Mouse (Mus musculus) spleen, adult 2 months (tissue): Measurements from ENCODE around the gene Rtn4. TPM values are rescaled to one million over a fixed set of nuclear protein-coding genes. Genes with fewer than 3 reads are reported as not detected.

Experiments
- DNase-seq, 2 experiments: peaks; one replicate each; pipeline versions ENCODE4 v3.0.0 to v3.0.0-alpha.2; 2012 to 2021; ENCODE audit warnings: low spot score in 2 of 2, low read depth in 1 of 2
- H3K27ac ChIP-seq: fragments of 200-500 bp; 2 replicates; pipeline ENCODE4 v1.5.1; 2012; ENCODE audit warnings: low read length, inconsistent platforms; ENCODE audit not compliant: insufficient read depth
- H3K27me3 ChIP-seq: fragments of 200-500 bp; 2 replicates; pipeline ENCODE4 v1.6.1; 2012; ENCODE audit warnings: mild to moderate bottlenecking, moderate library complexity, low read length, inconsistent platforms; ENCODE audit not compliant: control insufficient read depth, insufficient read depth
- H3K36me3 ChIP-seq: fragments of 200-500 bp; 2 replicates; pipeline ENCODE4 v1.6.1; 2012; ENCODE audit warnings: mild to moderate bottlenecking, low read length, inconsistent platforms; ENCODE audit not compliant: control insufficient read depth, insufficient read depth
- H3K4me1 ChIP-seq: fragments of 200-500 bp; 2 replicates; pipeline ENCODE4 v1.6.1; 2011; ENCODE audit warnings: inconsistent platforms; ENCODE audit not compliant: control insufficient read depth, insufficient read depth, insufficient read length
- H3K4me3 ChIP-seq: fragments of 200-500 bp; 2 replicates; pipeline ENCODE4 v1.5.1; 2011; ENCODE audit warnings: mild to moderate bottlenecking, inconsistent platforms; ENCODE audit not compliant: insufficient read depth, insufficient read length; ENCODE audit errors: extremely low read depth
- CTCF ChIP-seq: fragments of 200-500 bp; IDR thresholded peaks from 2 replicates; pipeline ENCODE4 v1.5.1; 2011; ENCODE audit warnings: mild to moderate bottlenecking, inconsistent platforms; ENCODE audit not compliant: insufficient read depth, insufficient read length, insufficient replicate concordance; ENCODE audit errors: extremely low read depth
- POLR2A ChIP-seq: fragments of 200-500 bp; IDR thresholded peaks from 2 replicates; pipeline ENCODE4 v1.6.1; 2011; ENCODE audit warnings: low read depth, low read length, inconsistent platforms
- WGBS: fragments of 180-500 bp; shearing (Covaris S2); methylation state at CpG from one replicate; pipeline ENCODE4 v1.1.7; 2018; 5-methylcytosine and 5-hydroxymethylcytosine counted together
- polyA plus RNA-seq: library from polyadenylated mRNA; depleted of rRNA; stranded (reverse); fragments of >200 nt; gene quantifications from 2 replicates; pipeline ENCODE4 v1.2.3, GENCODE M21; 2012; rRNA removed

Rtn4 gene
- polyA plus RNA-seq, 1 experiment, result 41.9 TPM

DNA sequence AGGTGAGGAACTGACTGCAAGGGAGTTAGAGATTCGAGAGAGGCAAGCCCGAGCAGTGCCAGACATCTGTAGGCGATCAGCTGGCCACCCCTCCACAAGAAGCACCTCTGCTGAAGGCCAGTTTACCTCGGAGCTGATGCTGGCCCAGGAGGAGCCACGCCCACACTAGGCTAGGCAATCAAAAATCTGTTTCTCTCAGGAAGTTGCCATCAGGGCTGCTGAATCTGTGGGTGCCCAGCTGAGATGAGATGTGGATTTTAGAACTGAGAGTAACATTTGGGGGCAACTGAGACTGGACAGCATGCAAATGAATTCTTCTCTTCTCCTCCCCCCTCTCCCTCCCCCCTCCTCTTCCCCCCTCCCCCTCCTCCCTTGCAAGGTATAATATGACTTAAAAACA is 94.7 kb downstream of the Rtn4 start:
- peak overlapping the region; percentile 80 for H3K27ac ChIP-seq
- H3K36me3 ChIP-seq, result no peaks in the 10 kb centered on the region
- WGBS, result 29% methylated on average over 5 of the region's 5 CpGs
- no peak for TF ChIP-seq POLR2A
- no peak for TF ChIP-seq CTCF
- H3K27me3 ChIP-seq, result no peaks in the 10 kb centered on the region
- no peak overlapping the region; the same call in 1 of the 2 replicates for H3K4me3 ChIP-seq
- DNase-seq, result peak in 1 of 2 experiments; percentile 35
- peaks cover 6% of the 10 kb centered on the region; the same call in 1 of the 2 replicates for H3K4me1 ChIP-seq

DNA sequence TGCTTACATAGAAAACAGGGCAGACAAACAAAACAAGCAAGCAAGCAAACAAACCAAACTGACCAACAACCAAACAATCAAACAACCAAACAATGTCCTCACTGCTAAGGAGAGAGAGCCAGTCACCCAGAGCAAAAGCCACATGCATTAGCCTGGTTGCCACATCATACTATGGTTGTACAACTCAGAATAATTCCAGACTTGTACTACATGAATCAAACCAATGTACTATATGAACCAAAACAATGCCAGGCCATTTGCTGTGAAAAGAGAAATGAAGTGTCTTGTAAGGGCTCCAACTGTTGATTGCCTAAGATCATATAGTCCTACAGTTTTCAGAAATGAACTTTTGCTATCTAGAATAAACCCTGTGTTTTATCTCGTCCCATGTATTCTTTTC is 95.8 kb downstream of the Rtn4 start:
- H3K27me3 ChIP-seq, result no peaks in the 10 kb centered on the region
- no peak for TF ChIP-seq CTCF
- TF ChIP-seq POLR2A, result no peak
- WGBS, result 88% methylated on average over 1 of the region's 1 CpGs
- H3K4me1 ChIP-seq, result peaks cover 6% of the 10 kb centered on the region; the same call in 1 of the 2 replicates
- H3K36me3 ChIP-seq, result no peaks in the 10 kb centered on the region
- DNase-seq, result no peak
- H3K4me3 ChIP-seq, result no peak overlapping the region
- H3K27ac ChIP-seq, result no peak overlapping the region

DNA sequence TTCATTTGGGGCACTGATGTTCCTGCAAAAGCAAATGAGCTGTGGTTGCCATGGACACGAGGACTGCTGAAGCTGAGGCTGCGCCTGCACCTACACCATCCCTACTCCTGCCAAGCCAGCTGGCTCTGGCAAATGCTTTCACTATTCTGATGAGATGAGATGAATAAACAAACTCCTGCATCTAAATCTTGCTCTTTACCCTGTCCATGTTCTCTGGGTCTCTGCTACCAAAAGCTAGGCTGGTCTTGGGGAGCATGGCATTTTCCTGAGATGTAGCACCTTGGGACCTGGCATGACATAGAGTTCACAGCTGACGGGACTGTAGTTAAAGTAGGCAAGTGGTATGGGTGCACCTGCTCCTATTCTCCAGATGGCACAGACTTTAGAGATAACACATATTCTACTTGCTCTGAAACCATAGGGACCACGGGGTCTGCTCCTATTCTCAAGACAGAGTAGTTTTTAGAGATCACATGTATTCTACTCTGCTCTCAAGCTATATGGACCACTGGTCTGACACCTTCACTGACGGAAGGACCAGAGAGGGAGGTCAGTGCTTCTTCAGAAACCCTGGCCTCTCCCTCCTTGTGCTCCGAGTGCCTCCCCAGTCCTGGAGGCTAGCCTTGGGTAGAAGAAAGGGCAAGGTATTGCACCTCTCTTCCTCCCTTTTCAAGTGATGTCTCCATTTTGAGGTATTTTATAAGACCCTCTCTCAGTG is 96.3 kb downstream of the Rtn4 start:
- H3K4me1 ChIP-seq, result peaks cover 6% of the 10 kb centered on the region; the same call in 1 of the 2 replicates
- WGBS, result 82% methylated on average over 6 of the region's 6 CpGs

DNA sequence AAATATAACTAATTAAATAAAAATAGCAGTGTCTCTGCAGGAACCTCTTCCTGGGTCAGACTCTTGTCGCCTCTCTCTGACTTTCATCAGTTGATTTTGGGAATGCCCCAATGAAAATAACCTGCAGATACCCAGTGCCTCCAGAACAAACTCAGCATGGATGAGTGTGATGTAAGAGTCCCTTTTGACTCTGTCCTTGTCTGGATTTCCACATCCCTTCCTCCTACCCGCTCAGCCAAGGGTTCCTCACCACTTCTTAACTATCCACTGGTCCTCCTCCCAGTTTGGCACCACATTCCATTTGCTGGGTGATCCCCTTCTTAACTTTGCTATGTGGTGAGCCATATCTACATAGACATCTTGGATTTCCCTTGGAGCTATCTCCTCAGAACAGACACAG is 98.0 kb downstream of the Rtn4 start:
- WGBS, result 83% methylated on average over 2 of the region's 2 CpGs
- H3K4me1 ChIP-seq, result peaks cover 6% of the 10 kb centered on the region; the same call in 1 of the 2 replicates

More for the DNA sequence above, 96.3 kb downstream of the Rtn4 start:
- Histone ChIP-seq H3K27me3 (no peaks in the 10 kb centered on the region), H3K4me3 (no peak overlapping the region), H3K36me3 (no peaks in the 10 kb centered on the region), H3K27ac (no peak overlapping the region)
- no peak for DNase-seq
- TF ChIP-seq CTCF (no peak), POLR2A (no peak)

More for the DNA sequence above, 98.0 kb downstream of the Rtn4 start:
- TF ChIP-seq CTCF (no peak), POLR2A (no peak)
- Histone ChIP-seq H3K4me3 (no peak overlapping the region), H3K27ac (no peak overlapping the region), H3K27me3 (no peaks in the 10 kb centered on the region), H3K36me3 (no peaks in the 10 kb centered on the region)
- DNase-seq, result no peak

Other genes starting within 250 kb of the Rtn4 start
- gene Prorsd1, start 177.9 kb upstream of the Rtn4 start, polyA plus RNA-seq, result 1.2 and 1.4 TPM in 2 replicates
- 3.9 and 5.1 TPM in 2 replicates for gene Mtif2, start 166.5 kb upstream of the Rtn4 start, polyA plus RNA-seq
- gene Clhc1, start 145.0 kb upstream of the Rtn4 start, polyA plus RNA-seq, result not detected in 2 replicates
- gene Rps27a, start 144.8 kb upstream of the Rtn4 start, polyA plus RNA-seq, result 89.4 and 94.7 TPM in 2 replicates
- 0.29 and 0.42 TPM in 2 replicates for gene 4931440F15Rik, start 132.7 kb downstream of the Rtn4 start, polyA plus RNA-seq